Mouse (Mus musculus) stomach, embryonic 14.5 days (tissue): Measurements from ENCODE around the gene Bik. TPM values are rescaled to one million over a fixed set of nuclear protein-coding genes. Genes with fewer than 3 reads are reported as not detected.

Experiments
- ATAC-seq: fragments of 200-750 bp; cut with Nextera tagmentation; 2 replicates; pipeline ENCODE4 v1.8.0; 2017; ENCODE audit warnings: low read depth, moderate TSS enrichment; ENCODE audit not compliant: insufficient number of reproducible peaks, insufficient read depth, low FRiP score
- H3K27ac ChIP-seq: fragments of 300-500 bp; sonication (generic); 2 replicates; pipeline ENCODE4 v1.5.1; 2014; ENCODE audit warnings: mild to moderate bottlenecking, low read length, moderate library complexity, mixed read lengths
- H3K27me3 ChIP-seq: fragments of 300-500 bp; sonication (generic); 2 replicates; pipeline ENCODE4 v1.6.1; 2014; ENCODE audit warnings: low read length, control low read depth, mixed read lengths; ENCODE audit not compliant: control insufficient read depth, insufficient read depth
- H3K36me3 ChIP-seq: fragments of 300-500 bp; sonication (generic); 2 replicates; pipeline ENCODE4 v1.6.1; 2014; ENCODE audit warnings: mild to moderate bottlenecking, control low read depth, low read length, moderate library complexity, mixed read lengths; ENCODE audit not compliant: control insufficient read depth, insufficient read depth
- H3K4me1 ChIP-seq: fragments of 300-500 bp; sonication (generic); 2 replicates; pipeline ENCODE4 v1.6.1; 2014; ENCODE audit warnings: low read length, control low read depth, mixed read lengths; ENCODE audit not compliant: control insufficient read depth, insufficient read depth
- H3K4me2 ChIP-seq: fragments of 300-500 bp; sonication (generic); replicated peaks from 2 replicates; pipeline ENCODE4 v1.6.1; 2014; ENCODE audit warnings: low read depth, low read length, control low read depth
- H3K4me3 ChIP-seq: fragments of 300-500 bp; sonication (generic); 2 replicates; pipeline ENCODE4 v1.5.1; 2014; ENCODE audit warnings: low read depth, low read length, control low read depth
- H3K9ac ChIP-seq: fragments of 300-500 bp; sonication (generic); replicated peaks from 2 replicates; pipeline ENCODE4 v1.6.1; 2014; ENCODE audit warnings: low read depth, mild to moderate bottlenecking, control low read depth, low read length, moderate library complexity, mixed read lengths
- H3K9me3 ChIP-seq: fragments of 300-500 bp; sonication (generic); 2 replicates; pipeline ENCODE4 v1.6.1; 2016; ENCODE audit warnings: low read depth, low read length, control low read depth; ENCODE audit not compliant: control insufficient read depth
- WGBS: fragments of 180-500 bp; shearing (Covaris S2); extraction: QIAGEN DNeasy Blood & Tissue Kit; methylation state at CpG from one replicate; pipeline ENCODE4 v1.1.7; 2014; 5-methylcytosine and 5-hydroxymethylcytosine counted together
- polyA plus RNA-seq: library from polyadenylated mRNA; unstranded; fragments of >200 nt; fragmentation: Nextera tagmentation; extraction: Ambion mirVana; gene quantifications from 2 replicates; pipeline ENCODE4 v1.2.1, GENCODE M21; 2014

Bik gene
- polyA plus RNA-seq, 1 experiment from 2014 or later: 8.9 TPM

DNA sequence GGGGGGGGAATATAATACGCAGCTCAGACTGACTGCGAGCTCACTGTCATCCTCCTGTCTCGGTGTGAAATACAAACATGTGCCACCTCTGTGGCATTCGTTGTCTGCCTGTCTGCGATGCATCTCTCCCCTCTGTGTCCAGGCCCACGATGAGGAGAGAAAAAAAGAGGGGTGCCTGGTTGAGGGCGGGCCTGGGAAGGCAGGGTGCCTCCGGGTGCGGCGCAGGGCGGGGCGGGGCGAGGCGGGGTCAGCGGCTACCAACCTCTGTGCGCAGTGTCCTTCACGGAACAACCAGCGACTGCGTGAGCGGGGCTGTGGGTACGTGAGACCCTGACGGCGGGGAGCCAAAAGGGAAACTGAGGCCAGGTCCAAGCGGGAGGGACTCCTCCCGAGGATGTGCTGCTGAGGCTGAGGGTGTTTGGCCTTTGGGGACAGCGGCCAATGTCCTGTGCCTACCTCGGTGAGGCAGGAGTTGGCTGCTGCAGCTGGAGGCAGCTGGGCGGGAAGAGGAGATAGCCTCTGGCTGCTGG lies 36.7 kb downstream of the Bik start, which contains the start of the genes Tspo and Mcat:
TSS of gene Tspo (plus strand) at position 266 of the 530 bp plus-strand sequence.
TSS of gene Mcat (minus strand) at position 461 of the 530 bp plus-strand sequence.
- under 1% methylated on average over 28 of the region's 28 CpGs for WGBS
- Histone ChIP-seq H3K27ac (peak within 1 kb of the TSS; percentile 33; the same call in 1 of the 2 replicates), H3K9me3 (no peaks in the 10 kb centered on the region), H3K27me3 (no peaks in the 10 kb centered on the region), H3K36me3 (no peaks in the 10 kb centered on the region), H3K4me3 (peak within 1 kb of the TSS; percentile 51), H3K4me1 (peaks cover 11% of the 10 kb centered on the region), H3K9ac (peak within 1 kb of the TSS; percentile 50), H3K4me2 (peak within 1 kb of the TSS; percentile 99)
- peak; percentile 73 for ATAC-seq

DNA sequence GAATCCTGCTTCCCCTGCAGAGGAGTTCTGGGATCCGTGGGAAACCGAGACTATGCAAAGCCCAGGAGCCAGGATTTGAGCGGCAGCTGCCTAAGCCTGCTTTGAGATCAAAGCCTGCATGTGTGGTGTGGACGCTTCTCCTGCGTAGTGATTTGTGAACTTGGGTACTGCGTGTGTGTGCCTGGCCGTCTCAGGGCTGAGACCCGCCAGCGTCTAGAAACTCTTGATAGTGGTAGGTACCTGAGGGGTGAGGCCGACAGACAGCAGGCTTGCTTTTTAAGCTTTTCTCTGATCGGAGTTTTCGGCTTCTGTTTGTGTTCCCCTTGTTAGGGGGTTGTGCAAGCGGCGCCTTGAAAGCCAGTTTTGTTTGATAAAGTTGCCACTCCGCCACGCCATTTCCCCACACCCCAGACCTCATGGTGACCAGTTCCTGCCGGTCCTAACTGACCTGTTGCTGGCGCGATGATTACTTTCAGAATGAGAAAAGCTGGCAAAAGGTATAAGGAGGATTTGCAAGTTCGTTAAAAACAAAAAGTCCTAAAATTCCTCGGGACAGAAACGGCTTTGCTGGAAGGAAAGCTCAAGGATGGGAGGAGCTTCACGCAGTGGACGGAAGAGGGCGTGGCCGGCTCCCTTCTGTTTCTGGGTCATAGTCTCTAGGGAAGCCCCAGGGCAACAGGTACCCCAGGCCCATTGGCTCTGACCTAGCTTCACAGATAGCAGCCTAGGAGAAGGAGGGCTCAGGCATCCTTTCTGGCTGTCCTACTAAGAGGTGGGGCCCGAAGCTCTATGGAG lies 37.4 kb downstream of the Bik start:
- no peaks in the 10 kb centered on the region for H3K27me3 ChIP-seq
- H3K4me3 ChIP-seq: peak overlapping the region; percentile 51
- H3K4me2 ChIP-seq: peak overlapping the region; percentile 99
- WGBS: 2% methylated on average over 27 of the region's 27 CpGs
- no peaks in the 10 kb centered on the region for H3K36me3 ChIP-seq
- H3K27ac ChIP-seq: peak overlapping the region; percentile 33; the same call in 1 of the 2 replicates
- H3K4me1 ChIP-seq: peaks cover 11% of the 10 kb centered on the region
- no peaks in the 10 kb centered on the region for H3K9me3 ChIP-seq
- peak; percentile 43; the same call in 1 of the 2 replicates for ATAC-seq
- H3K9ac ChIP-seq: peak overlapping the region; percentile 50

DNA sequence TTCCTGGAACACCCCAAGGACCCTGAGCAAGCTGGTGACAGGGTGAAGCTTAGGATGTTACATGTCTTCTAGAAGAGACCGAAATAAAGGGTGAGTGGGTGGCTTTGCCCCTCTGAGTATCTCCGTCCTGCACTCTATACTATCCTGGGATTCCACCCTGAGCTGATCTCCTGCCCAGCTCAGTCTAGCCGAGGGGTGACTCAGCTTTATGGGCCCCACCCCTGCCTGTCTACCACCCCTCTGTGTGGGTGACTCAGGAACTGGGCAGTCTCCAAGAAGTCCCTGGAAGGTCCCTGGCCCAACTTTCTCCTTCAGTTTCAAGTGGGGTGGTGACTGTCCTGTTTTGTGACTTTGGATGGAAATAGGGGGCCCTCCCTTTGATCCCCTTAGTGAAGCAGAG lies 38.8 kb downstream of the Bik start:
- Histone ChIP-seq H3K9ac (no peak overlapping the region), H3K4me3 (no peak overlapping the region), H3K36me3 (no peaks in the 10 kb centered on the region), H3K27ac (no peak overlapping the region), H3K27me3 (no peaks in the 10 kb centered on the region), H3K9me3 (no peaks in the 10 kb centered on the region), H3K4me2 (no peak overlapping the region), H3K4me1 (peaks cover 11% of the 10 kb centered on the region)
- ATAC-seq: peak; percentile 42
- WGBS: 85% methylated on average over 3 of the region's 3 CpGs

DNA sequence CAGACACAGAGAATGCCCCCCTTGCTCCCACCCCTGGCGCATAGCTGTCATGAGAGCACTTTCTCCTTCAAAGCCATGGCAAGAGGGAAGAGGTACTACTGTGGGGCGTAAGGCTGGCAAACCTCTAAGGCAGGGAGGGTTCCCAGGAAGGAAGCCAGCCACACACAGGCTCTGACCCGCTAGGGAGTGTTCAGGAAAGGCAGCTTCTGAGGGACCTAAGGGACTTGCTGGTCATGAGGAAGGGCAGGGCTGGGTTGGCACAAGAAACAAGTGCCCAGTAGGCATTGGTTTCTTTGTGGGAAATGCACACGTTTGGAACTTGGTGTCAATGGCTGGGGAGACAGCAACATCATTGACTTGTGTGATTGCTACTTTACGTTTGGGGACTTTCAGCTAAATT lies 39.3 kb downstream of the Bik start:
- Histone ChIP-seq H3K9me3 (no peaks in the 10 kb centered on the region), H3K4me3 (no peak overlapping the region), H3K27me3 (no peaks in the 10 kb centered on the region), H3K4me2 (no peak overlapping the region), H3K27ac (no peak overlapping the region), H3K9ac (no peak overlapping the region), H3K36me3 (no peaks in the 10 kb centered on the region), H3K4me1 (peaks cover 11% of the 10 kb centered on the region)
- WGBS: 75% methylated on average over 5 of the region's 5 CpGs
- ATAC-seq: no peak

DNA sequence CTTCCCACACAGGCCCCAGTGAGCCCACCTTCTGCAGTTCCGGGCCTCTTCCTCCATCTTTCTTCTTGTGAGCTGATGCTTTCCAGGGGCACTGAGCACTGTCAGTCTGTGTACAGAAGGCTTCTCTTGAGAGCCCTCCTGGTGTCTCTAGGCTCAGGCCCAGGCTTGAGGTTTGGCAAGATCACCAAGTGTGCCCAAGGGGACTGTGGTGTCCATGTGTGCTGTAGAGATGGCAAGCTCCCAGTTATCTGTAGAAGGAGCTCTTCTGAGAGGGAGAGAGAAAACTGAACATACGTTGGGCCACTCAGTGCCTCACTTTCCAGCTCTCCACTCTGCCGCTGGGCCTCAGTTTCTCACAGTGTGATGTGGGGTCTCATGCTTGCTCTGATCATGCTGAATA lies 41.1 kb downstream of the Bik start:
- no peak overlapping the region for H3K4me2 ChIP-seq
- peaks cover 10% of the 10 kb centered on the region for H3K4me1 ChIP-seq
- no peak for ATAC-seq
- no peak overlapping the region for H3K9ac ChIP-seq
- H3K27ac ChIP-seq: no peak overlapping the region
- no peaks in the 10 kb centered on the region for H3K9me3 ChIP-seq
- no peak overlapping the region for H3K4me3 ChIP-seq
- H3K27me3 ChIP-seq: no peaks in the 10 kb centered on the region
- H3K36me3 ChIP-seq: no peaks in the 10 kb centered on the region
- WGBS: 86% methylated on average over 3 of the region's 3 CpGs

DNA sequence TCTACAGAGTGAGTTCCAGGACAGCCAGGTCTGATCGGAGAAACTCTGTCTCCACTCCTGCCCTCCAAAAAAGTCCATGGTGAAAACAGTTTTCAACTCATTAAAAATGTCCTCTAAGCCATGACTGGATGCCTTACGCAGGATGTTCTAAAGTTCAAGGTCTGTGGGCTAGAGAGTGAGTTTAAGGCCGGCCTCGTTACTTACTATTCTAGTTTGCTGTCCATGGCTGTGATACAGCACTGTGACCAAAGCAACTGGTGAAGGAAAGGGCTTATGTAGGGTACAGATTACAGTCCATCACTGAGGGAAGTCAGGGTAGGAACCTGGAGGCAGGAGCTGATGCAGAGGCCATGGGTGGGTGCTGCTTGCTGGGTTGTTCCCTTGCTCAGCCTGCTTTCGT lies 41.9 kb downstream of the Bik start:
- Histone ChIP-seq H3K27me3 (no peaks in the 10 kb centered on the region), H3K4me3 (no peak overlapping the region), H3K36me3 (no peaks in the 10 kb centered on the region), H3K4me1 (0 out of 2 replicates have a peak, but pooled peaks cover 3% of the 10 kb centered on the region), H3K4me2 (no peak overlapping the region), H3K9ac (no peak overlapping the region), H3K9me3 (no peaks in the 10 kb centered on the region), H3K27ac (no peak overlapping the region)
- ATAC-seq: no peak
- WGBS: 94% methylated on average over 5 of the region's 5 CpGs

DNA sequence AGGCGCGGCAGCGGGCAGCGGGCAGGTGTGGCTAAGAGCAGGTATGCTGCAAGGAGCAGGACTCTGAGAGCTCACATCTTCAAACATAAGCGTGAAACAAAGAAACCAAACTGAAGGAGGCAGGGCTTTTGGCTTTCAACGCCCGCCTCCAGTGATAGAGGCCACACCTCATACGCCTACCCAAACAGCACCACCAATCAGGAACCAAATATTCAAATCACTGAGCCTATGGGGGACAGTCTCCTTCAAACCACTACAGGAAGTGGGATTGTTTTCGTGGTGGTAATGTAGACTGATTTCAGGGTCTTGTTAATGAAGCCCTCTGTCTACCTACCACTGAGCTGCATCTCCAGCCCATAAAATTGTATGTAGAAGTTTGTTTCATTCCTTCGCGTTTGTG lies 43.0 kb downstream of the Bik start:
- WGBS: 55% methylated on average over 11 of the region's 11 CpGs

DNA sequence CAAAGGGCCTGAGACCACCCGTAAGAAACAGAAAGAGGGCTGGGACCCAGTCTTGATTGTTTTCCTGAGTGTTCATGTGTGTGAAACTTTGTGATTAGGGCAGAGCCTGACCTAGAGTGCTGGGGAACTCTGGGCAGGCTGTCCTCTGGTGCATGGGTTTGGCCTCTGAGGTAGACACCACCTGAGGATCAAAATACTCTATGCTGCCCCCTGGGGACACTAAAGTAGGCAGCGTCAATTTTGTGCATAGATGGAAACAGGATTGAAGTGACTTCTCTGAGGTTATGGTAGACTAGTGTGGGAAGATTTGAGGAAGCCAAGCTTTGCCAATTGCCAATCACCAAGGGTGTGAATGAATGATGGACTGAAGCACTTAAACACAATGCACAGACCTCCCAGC lies 44.0 kb downstream of the Bik start:
- H3K4me3 ChIP-seq: no peak overlapping the region
- peaks cover 3% of the 10 kb centered on the region; the same call in 1 of the 2 replicates for H3K36me3 ChIP-seq
- no peak overlapping the region for H3K27ac ChIP-seq
- 74% methylated on average over 2 of the region's 2 CpGs for WGBS
- no peaks in the 10 kb centered on the region for H3K4me1 ChIP-seq
- H3K9me3 ChIP-seq: no peaks in the 10 kb centered on the region
- no peak overlapping the region for H3K4me2 ChIP-seq
- no peak overlapping the region for H3K9ac ChIP-seq
- H3K27me3 ChIP-seq: no peaks in the 10 kb centered on the region
- no peak for ATAC-seq

More for the DNA sequence above, 43.0 kb downstream of the Bik start:
- Histone ChIP-seq H3K9me3 (no peaks in the 10 kb centered on the region), H3K9ac (no peak overlapping the region), H3K27ac (no peak overlapping the region), H3K27me3 (no peaks in the 10 kb centered on the region), H3K36me3 (no peaks in the 10 kb centered on the region), H3K4me2 (no peak overlapping the region), H3K4me1 (no peaks in the 10 kb centered on the region), H3K4me3 (no peak overlapping the region)
- ATAC-seq: no peak
